Mouse (Mus musculus) heart, postnatal 4 days (tissue): ENCODE measurements around the gene Stxbp3. TPM values are rescaled to one million over a fixed set of nuclear protein-coding genes. Genes with fewer than 3 reads are reported as not detected.

Experiments used
- DNase-seq: peaks from one replicate; pipeline ENCODE4 v3.0.0; 2021
- total RNA-seq, 2 experiments: library from RNA; stranded (reverse); gene quantifications; 2 replicates each; pipeline ENCODE4 v1.2.3; 2021

Gene Stxbp3
- total RNA-seq, 2 experiments from 2014 or later, result 30.6 to 31.7 TPM

DNA sequence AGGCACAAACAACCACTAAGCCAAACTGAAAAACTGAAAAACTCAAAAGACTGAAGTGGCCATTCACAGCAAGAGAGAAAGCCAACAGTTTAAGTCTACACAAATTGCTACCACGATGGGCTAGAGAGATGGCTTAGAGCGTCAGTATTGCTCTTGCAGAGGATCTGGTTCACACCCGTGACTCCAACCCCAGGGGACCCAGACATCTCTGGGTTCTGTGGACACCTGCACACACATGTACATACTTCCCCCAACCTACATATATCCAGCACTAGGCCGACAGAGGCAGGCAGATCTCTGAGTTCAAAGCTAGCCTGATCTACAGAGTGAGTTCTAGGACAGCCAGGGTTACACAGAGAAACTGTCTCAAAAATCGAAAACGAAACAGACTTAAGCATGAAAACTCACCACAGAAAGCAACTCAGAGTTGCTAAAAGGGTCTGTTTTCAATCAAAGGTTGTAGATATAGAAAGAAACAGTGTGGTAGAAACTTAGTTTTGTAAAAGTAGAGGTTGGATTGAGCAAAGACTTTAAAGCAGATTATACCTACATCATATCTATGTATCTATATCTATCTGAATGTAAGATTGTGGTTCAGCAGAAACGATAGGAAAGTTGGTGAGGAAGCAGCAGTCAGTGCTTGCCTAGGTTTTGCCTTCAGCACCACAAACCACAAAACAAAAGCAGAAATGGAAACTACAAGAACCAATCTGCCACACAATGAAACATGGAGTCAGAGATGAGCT is 44.6 kb downstream of the Stxbp3 start:
- DNase-seq, result no peak

- no peak for DNase-seq
Measured at GRCm38 (mm10) chr3:108794780-108795179, 45.5 kb downstream of the Stxbp3 start.

DNA sequence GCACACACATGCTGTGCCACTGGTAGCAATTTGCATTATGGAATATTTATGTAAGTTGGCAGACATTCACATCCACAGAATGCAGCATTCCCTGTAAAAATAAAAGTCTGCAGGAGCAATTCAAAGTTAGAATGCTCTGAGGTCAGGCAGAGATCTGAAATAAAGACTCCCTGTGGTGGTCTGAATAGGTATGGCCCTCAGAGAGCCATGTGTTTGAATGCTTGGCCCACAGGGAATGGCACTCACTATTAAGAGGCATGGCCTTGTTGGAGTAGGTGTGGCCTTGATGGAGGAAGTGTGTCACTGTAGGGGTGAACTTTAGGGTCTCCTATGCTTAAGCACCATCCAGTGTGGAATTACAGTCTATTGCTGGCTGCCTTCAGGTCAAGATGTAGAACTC is 47.9 kb downstream of the Stxbp3 start:
- DNase-seq, result no peak

GRCm38 (mm10) chr3:108791054-108791706 is 49.1 kb downstream of the Stxbp3 start:
- DNase-seq, result no peak

DNA sequence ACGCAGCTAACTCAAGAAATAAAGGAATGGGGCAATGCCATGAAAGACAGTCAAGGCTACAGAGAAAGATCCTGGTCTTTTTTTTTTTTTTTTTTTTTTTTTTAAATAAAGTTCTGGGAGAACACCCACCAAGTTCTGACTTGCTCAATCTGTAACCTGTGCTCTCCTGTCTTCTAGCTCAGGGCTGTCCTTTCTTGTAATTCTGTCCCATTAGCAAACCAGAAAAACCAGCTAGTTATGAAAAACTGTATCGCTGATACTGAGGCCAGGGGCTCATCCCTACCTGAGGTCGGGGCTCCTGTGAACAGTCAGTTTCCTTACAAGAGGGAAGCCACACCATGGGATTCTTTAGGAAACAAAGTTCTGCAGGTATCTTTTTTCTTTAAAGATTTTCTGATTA is 49.8 kb downstream of the Stxbp3 start:
- DNase-seq, result no peak

GRCm38 (mm10) chr3:108789299-108789698 is 51.0 kb downstream of the Stxbp3 start:
- DNase-seq, result no peak

DNA sequence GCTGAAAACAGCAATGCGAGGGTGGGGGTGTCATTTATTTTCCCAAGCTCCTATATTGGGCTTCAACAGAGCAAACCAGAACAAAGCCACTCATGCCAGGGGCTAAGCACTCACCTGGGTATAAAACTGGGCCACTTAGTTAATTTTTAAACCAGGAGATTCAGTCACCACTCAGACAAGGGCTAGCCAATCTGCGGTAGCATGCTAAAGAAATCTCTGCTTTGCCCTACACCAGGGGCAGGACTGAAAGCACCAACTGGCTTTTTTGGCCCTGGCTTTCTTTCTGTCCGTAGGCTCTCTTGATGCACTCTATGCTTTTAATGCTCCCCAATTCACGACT is 51.9 kb downstream of the Stxbp3 start:
- no peak for DNase-seq

DNA sequence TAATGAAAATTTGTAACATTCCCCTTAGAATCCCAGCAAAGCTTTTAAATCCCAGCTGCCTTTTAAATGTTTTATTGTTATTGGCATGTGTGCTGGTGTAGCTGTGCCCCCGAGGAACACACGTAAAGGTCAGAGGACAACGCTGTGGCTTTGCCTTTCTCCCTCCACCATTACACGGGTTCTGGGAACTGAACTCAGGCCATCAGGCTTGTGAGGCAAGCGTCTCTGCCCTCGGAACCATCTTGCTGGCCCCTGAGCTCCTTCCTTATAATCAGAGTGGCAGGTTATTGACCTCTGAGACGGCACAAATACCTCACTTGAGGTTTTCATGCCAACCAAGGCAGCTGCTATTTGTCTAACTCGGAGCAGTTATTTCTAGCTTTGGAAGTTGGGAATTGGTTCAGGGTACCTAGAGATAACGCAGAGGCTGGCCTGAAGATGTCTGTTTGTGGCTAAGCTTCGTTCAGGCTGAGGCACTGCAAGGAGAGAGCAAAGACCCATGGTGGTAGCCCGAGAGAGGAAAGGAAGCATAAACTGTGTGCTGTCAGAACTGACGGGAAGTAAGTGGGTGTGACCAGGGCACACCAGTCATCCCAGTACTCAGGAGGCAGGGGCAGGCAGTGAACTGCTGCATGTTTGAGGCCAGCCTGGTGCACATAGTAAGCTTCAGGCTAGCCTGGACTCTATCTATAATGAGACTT is 52.4 kb downstream of the Stxbp3 start:
- no peak for DNase-seq

DNA sequence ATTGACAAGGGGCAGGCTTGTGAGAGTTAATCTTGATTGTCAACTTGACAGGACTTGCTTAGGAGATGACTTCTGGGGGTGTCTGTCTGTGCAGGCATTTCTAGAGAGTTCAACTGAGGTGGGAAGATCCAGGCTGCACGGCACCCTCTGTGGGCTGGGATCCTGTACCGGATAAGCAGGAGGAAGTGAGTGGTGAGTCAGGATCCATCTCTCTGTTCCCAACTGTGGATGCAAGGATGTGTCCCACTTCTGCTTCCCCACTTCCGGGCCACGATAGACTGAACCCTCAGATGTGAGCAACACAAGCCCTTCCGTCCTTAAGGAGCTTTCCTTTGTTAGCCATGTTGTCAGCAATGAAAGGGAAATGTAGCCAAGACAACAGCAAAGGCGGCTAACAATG is 53.8 kb downstream of the Stxbp3 start:
- DNase-seq, result no peak

DNA sequence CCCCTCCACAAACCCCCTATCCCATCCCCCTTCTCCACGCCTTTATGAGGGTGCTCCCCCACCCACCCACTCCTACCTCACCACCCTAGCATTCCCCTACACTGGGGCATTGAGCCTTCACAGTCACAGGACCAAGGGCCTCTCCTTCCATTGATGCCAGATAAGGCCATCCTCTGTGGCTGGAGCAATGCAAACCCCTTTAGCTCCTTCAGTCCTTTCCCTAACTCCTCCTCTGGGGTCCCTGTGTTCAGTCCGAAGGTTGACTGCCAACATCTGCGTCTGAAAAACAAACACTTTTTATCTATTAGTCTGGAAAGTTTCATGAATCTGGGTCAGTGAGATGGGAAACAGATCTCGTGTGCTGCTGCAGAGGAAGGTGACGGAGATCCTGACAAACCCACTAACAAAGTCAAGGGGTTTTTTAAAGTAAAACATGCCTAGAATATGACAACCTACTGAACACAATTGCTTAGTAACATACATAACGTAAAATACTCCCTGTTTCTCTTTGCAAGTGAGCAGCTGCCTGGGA is 57.9 kb downstream of the Stxbp3 start:
- DNase-seq, result no peak

- peak; percentile 59 for DNase-seq
Measured at GRCm38 (mm10) chr3:108781884-108782270, 58.4 kb downstream of the Stxbp3 start.

GRCm38 (mm10) chr3:108781238-108781883 is 59.0 kb downstream of the Stxbp3 start:
- peak; percentile 54 for DNase-seq

DNA sequence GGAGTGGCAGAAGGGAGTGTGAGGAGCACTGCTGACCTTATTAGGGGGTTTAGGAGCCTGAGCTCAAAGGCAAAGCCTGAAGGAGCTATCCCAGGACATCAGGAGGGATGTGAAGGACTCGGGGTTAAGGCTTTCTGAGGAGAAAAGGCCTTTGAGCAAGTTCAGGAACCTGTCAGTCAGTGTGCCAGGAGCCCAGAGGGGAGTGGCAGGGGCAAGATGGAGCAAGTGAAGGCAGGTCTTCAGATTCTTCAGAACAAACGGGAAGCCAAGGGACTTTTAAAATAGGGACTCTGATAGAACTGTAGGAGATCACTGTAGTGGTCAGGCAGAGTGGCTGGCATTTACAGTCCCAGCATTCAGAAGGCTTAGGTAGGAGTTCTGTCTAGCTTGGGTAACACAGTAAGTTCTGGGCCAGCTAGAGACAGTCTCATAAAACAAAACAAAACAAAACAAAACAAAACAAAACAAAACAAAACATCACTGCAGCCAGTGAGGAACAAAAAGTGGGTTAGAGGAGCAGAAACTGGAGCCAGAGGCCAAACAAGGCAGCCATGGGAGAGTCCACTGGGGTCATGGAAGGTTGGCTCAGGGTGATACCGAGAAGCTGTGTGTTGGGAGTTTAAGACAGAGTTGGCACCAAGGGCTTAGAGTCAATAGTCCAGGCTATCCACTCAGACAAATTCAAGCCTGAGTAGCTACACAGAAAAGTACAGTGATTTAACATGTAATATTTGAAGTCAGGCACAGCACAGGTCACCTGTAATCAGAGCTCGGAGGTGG is 61.4 kb downstream of the Stxbp3 start:
- DNase-seq, result no peak

- DNase-seq, result no peak
Measured at GRCm38 (mm10) chr3:108772811-108773210, 67.5 kb downstream of the Stxbp3 start.

DNA sequence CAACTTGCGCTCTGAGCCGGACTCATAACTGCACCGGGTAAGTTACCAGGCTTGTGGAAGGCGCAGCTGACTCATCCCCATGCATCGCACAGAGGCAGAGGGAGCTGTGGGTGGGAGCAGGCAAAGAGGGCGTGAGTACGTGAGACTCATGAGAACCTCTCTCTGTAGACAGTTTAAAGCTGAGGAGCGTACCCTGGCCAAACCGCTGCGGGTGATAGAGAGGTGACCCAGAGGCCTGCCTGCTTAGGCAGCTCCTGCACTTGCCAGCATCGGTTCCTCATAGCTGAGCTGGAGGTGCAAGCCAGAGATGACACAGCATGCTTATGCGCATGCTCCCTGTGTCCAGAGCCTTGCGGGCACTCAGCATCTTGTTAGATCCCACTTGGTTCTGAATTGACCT is 68.1 kb downstream of the Stxbp3 start:
- DNase-seq, result no peak

DNA sequence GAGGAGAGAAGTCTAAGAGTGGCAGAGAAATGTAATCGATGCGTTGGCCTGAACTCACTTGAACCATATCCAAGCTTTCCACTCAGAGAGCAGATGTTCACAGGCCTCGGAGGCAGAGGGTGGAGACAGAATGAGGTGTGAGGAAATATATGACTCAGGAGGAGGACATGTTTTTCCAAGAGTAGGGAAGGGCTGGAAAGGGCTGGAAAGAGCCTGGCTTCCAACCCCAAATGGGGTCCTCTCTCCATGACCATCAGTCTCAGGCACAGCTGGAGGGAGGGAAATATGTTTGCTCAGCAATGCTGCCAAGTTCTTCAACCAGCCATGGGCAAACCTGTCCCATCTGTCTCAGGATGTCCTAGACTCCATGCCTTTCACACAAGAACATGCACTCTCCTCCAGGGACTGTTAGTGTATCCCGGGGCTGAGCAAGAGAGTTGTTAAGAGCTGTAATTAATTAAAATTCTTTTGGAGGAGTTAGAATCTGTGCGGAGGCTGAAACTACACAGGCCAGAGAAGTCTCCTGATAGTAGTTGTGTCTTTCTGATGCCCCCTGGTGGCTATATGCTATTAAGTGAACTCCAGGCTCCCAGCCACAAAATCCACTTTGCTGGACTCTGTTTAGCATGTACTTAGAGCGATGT is 69.5 kb downstream of the Stxbp3 start:
- peak; percentile 74 for DNase-seq

GRCm38 (mm10) chr3:108769547-108769946 is 70.8 kb downstream of the Stxbp3 start:
- no peak for DNase-seq

DNA sequence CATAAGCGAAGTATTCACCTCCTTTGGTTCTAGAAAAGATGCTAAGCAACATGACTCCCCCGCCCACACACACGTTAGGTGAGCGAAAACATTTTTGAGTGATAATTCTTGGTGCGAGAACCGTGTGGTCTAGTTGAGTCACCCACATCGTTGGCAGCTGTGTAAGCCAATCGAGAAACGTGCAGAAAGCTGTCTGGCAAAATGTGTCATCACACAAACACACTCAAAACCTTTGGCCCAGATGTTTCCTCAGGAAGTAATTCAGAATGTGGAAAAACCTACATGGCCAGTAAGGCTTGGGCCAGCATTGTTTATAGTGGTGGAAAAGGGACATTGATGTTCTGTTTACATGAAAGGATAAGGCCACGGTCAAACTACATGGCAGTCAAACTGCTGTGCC is 72.9 kb downstream of the Stxbp3 start:
- DNase-seq, result peak; percentile 32

DNA sequence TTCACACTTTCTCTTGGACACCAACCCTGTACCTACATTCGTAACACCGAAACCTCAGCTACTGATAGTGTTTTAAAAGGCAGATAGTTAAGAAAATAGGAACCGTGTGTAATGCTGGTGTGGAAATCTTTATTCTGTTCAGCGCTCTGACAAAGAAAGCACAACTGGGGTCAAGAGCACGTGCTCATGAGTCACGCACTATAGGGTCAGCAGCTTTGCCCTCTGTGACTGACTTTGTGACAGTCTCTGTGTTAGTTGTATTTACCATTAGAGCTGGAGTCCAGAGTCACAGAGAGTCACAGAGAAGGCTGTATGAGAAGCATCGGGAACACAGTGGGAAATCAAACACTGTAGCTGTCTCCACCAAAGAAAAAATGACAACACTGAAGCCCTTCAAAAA is 73.4 kb downstream of the Stxbp3 start:
- DNase-seq, result no peak

DNA sequence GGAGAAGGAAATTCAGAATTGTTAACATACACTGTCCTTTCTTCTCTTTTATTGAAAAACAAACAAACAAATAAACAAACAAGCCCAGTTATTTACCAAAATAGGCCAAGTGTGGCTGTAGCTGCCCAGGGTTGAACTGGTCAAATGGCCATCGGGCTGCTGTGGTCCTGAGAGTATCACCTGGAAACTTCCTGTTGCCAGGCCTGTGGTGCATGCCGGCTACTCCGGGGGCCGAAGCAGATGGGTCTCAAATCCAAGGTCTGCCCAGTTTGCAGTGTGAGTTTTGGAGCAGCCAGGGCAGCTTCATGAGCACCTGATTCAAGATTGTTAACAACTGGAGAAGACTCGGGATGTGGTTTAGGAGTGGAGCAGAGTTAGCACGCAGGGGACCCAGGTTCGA is 74.8 kb downstream of the Stxbp3 start:
- no peak for DNase-seq

- DNase-seq, result peak; percentile 37
Measured at GRCm38 (mm10) chr3:108764976-108765375, 75.3 kb downstream of the Stxbp3 start.

GRCm38 (mm10) chr3:108763691-108764090 is 76.6 kb downstream of the Stxbp3 start:
- no peak for DNase-seq
